Mouse (Mus musculus): ENCODE results near the gene Rgs14. TPM values are rescaled to one million over a fixed set of nuclear protein-coding genes. Genes with fewer than 3 reads are reported as not detected.
A peak's percentile ranks its signal among the peaks of the same experiment; 100 is the strongest.

The Rgs14 gene
- polyA plus RNA-seq, 1 experiment from 2014 or later = 0.62 TPM

GRCm38 (mm10) chr13:55420933-55421800, 51.6 kb downstream of the Rgs14 start:
- Histone ChIP-seq H3K36me3 (ENCODE audit: control insufficient read depth, insufficient read depth, low read length) (no peaks in the 10 kb centered on the region), H3K27me3 (ENCODE audit: control insufficient read depth, insufficient read depth, low read depth, low read length) (peaks cover 31% of the 10 kb centered on the region), H3K27ac (ENCODE audit: low read length) (no peak overlapping the region), H3K4me1 (ENCODE audit: control insufficient read depth, insufficient read depth, low read length) (peaks cover 7% of the 10 kb centered on the region; the same call in 1 of the 2 replicates), H3K9me3 (replicated peaks; ENCODE audit: control insufficient read depth, low read length, poor library complexity, severe bottlenecking) (no peaks in the 10 kb centered on the region), H3K4me3 (ENCODE audit: low read depth, low read length) (peak overlapping the region; percentile 21), H3K4me2 (ENCODE audit: low read length) (peak overlapping the region; percentile 46), H3K9ac (ENCODE audit: low read depth, low read length) (peak overlapping the region; percentile 27)
- WGBS = 16% methylated on average over 35 of the region's 35 CpGs
- ATAC-seq = peak; percentile 74; the same call in 1 of the 2 replicates

GRCm38 (mm10) chr13:55426613-55427012, 57.1 kb downstream of the Rgs14 start, which contains the start of gene F12:
Gene F12 (minus strand): TSS chr13:55426793.
- H3K36me3 ChIP-seq (ENCODE audit: control insufficient read depth, insufficient read depth, low read length) = no peaks in the 10 kb centered on the region
- no peaks in the 10 kb centered on the region for H3K4me1 ChIP-seq (ENCODE audit: control insufficient read depth, insufficient read depth, low read length)
- no peak within 1 kb of the TSS for H3K4me3 ChIP-seq (ENCODE audit: low read depth, low read length)
- no peak within 1 kb of the TSS for H3K27ac ChIP-seq (ENCODE audit: low read length)
- H3K27me3 ChIP-seq (ENCODE audit: control insufficient read depth, insufficient read depth, low read depth, low read length) = peaks cover 6% of the 10 kb centered on the region
- 91% methylated on average over 10 of the region's 10 CpGs for WGBS
- no peak for ATAC-seq
- H3K4me2 ChIP-seq (ENCODE audit: low read length) = no peak within 1 kb of the TSS
- no peaks in the 10 kb centered on the region; the same call in 1 of the 2 replicates for H3K9me3 ChIP-seq (replicated peaks; ENCODE audit: control insufficient read depth, low read length, poor library complexity, severe bottlenecking)
- H3K9ac ChIP-seq (ENCODE audit: low read depth, low read length) = no peak within 1 kb of the TSS

GRCm38 (mm10) chr13:55429226-55429888, 59.8 kb downstream of the Rgs14 start:
- ATAC-seq = no peak
- H3K9ac ChIP-seq (ENCODE audit: low read depth, low read length) = no peak overlapping the region
- H3K4me2 ChIP-seq (ENCODE audit: low read length) = no peak overlapping the region
- WGBS = 78% methylated on average over 12 of the region's 12 CpGs
- H3K4me3 ChIP-seq (ENCODE audit: low read depth, low read length) = no peak overlapping the region
- H3K36me3 ChIP-seq (ENCODE audit: control insufficient read depth, insufficient read depth, low read length) = no peaks in the 10 kb centered on the region
- H3K27me3 ChIP-seq (ENCODE audit: control insufficient read depth, insufficient read depth, low read depth, low read length) = no peaks in the 10 kb centered on the region
- no peaks in the 10 kb centered on the region for H3K4me1 ChIP-seq (ENCODE audit: control insufficient read depth, insufficient read depth, low read length)
- H3K9me3 ChIP-seq (replicated peaks; ENCODE audit: control insufficient read depth, low read length, poor library complexity, severe bottlenecking) = no peaks in the 10 kb centered on the region; the same call in 1 of the 2 replicates
- no peak overlapping the region for H3K27ac ChIP-seq (ENCODE audit: low read length)

- no peaks in the 10 kb centered on the region for H3K4me1 ChIP-seq (ENCODE audit: control insufficient read depth, insufficient read depth, low read length)
- H3K36me3 ChIP-seq (ENCODE audit: control insufficient read depth, insufficient read depth, low read length) = no peaks in the 10 kb centered on the region
- H3K4me2 ChIP-seq (ENCODE audit: low read length) = no peak overlapping the region
- no peak for ATAC-seq
- 84% methylated on average over 2 of the region's 2 CpGs for WGBS
- H3K27ac ChIP-seq (ENCODE audit: low read length) = no peak overlapping the region
- no peak overlapping the region for H3K4me3 ChIP-seq (ENCODE audit: low read depth, low read length)
- no peaks in the 10 kb centered on the region for H3K27me3 ChIP-seq (ENCODE audit: control insufficient read depth, insufficient read depth, low read depth, low read length)
- no peak overlapping the region for H3K9ac ChIP-seq (ENCODE audit: low read depth, low read length)
- no peaks in the 10 kb centered on the region; the same call in 1 of the 2 replicates for H3K9me3 ChIP-seq (replicated peaks; ENCODE audit: control insufficient read depth, low read length, poor library complexity, severe bottlenecking)
Measured at GRCm38 (mm10) chr13:55430566-55430965, 61.0 kb downstream of the Rgs14 start.

- H3K9me3 ChIP-seq (replicated peaks; ENCODE audit: control insufficient read depth, low read length, poor library complexity, severe bottlenecking) = no peaks in the 10 kb centered on the region; the same call in 1 of the 2 replicates
- ATAC-seq = no peak
- H3K4me2 ChIP-seq (ENCODE audit: low read length) = no peak overlapping the region
- 82% methylated on average over 10 of the region's 10 CpGs for WGBS
- no peak overlapping the region for H3K27ac ChIP-seq (ENCODE audit: low read length)
- H3K27me3 ChIP-seq (ENCODE audit: control insufficient read depth, insufficient read depth, low read depth, low read length) = no peaks in the 10 kb centered on the region
- H3K4me3 ChIP-seq (ENCODE audit: low read depth, low read length) = no peak overlapping the region
- H3K36me3 ChIP-seq (ENCODE audit: control insufficient read depth, insufficient read depth, low read length) = no peaks in the 10 kb centered on the region
- no peaks in the 10 kb centered on the region for H3K4me1 ChIP-seq (ENCODE audit: control insufficient read depth, insufficient read depth, low read length)
- H3K9ac ChIP-seq (ENCODE audit: low read depth, low read length) = no peak overlapping the region
Measured at GRCm38 (mm10) chr13:55431889-55432685, 62.6 kb downstream of the Rgs14 start.

Other genes with a start within 250 kb of the Rgs14 start
- not detected in 2 replicates for gene Gm17617, start 236.2 kb upstream of the Rgs14 start, polyA plus RNA-seq (2015; fragmentation: Nextera tagmentation; extraction: Ambion mirVana)
- 0.60 and 0.82 TPM in 2 replicates for gene Fgfr4, start 217.1 kb upstream of the Rgs14 start, polyA plus RNA-seq (2015; fragmentation: Nextera tagmentation; extraction: Ambion mirVana)
- gene Nsd1, start 159.9 kb upstream of the Rgs14 start, polyA plus RNA-seq (2015; fragmentation: Nextera tagmentation; extraction: Ambion mirVana) = 45.2 and 54.8 TPM in 2 replicates
- gene Prelid1, start 49.2 kb upstream of the Rgs14 start, polyA plus RNA-seq (2015; fragmentation: Nextera tagmentation; extraction: Ambion mirVana) = 319 and 320 TPM in 2 replicates
- gene Rab24, start 47.8 kb upstream of the Rgs14 start, polyA plus RNA-seq (2015; fragmentation: Nextera tagmentation; extraction: Ambion mirVana) = 91.0 and 92.2 TPM in 2 replicates
- 6.9 and 7.9 TPM in 2 replicates for gene Mxd3, start 39.9 kb upstream of the Rgs14 start, polyA plus RNA-seq (2015; fragmentation: Nextera tagmentation; extraction: Ambion mirVana)
- 43.4 and 50.3 TPM in 2 replicates for gene Lman2, start 6.9 kb upstream of the Rgs14 start, polyA plus RNA-seq (2015; fragmentation: Nextera tagmentation; extraction: Ambion mirVana)
- not detected in 2 replicates for gene Slc34a1, start 28.5 kb downstream of the Rgs14 start, polyA plus RNA-seq (2015; fragmentation: Nextera tagmentation; extraction: Ambion mirVana)
- gene Pfn3, start 45.5 kb downstream of the Rgs14 start, polyA plus RNA-seq (2015; fragmentation: Nextera tagmentation; extraction: Ambion mirVana) = 0.57 and 0.98 TPM in 2 replicates
- 0.31 TPM in 1 of 2 replicates, not detected in the other for gene F12, start 57.1 kb downstream of the Rgs14 start, polyA plus RNA-seq (2015; fragmentation: Nextera tagmentation; extraction: Ambion mirVana)
- gene Grk6, start 75.3 kb downstream of the Rgs14 start, polyA plus RNA-seq (2015; fragmentation: Nextera tagmentation; extraction: Ambion mirVana) = 28.3 and 31.8 TPM in 2 replicates
- gene Prr7, start 94.5 kb downstream of the Rgs14 start, polyA plus RNA-seq (2015; fragmentation: Nextera tagmentation; extraction: Ambion mirVana) = 5.0 and 5.6 TPM in 2 replicates
- 617 and 675 TPM in 2 replicates for gene Dbn1, start 118.4 kb downstream of the Rgs14 start, polyA plus RNA-seq (2015; fragmentation: Nextera tagmentation; extraction: Ambion mirVana)
- 156 and 158 TPM in 2 replicates for gene Pdlim7, start 143.9 kb downstream of the Rgs14 start, polyA plus RNA-seq (2015; fragmentation: Nextera tagmentation; extraction: Ambion mirVana)
- 5.1 and 5.6 TPM in 2 replicates for gene Dok3, start 159.6 kb downstream of the Rgs14 start, polyA plus RNA-seq (2015; fragmentation: Nextera tagmentation; extraction: Ambion mirVana)
- 57.0 and 58.1 TPM in 2 replicates for gene Ddx41, start 166.9 kb downstream of the Rgs14 start, polyA plus RNA-seq (2015; fragmentation: Nextera tagmentation; extraction: Ambion mirVana)
- gene Fam193b, start 201.4 kb downstream of the Rgs14 start, polyA plus RNA-seq (2015; fragmentation: Nextera tagmentation; extraction: Ambion mirVana) = 48.3 and 56.3 TPM in 2 replicates
- 109 and 117 TPM in 2 replicates for gene Tmed9, start 204.0 kb downstream of the Rgs14 start, polyA plus RNA-seq (2015; fragmentation: Nextera tagmentation; extraction: Ambion mirVana)
- gene B4galt7, start 230.2 kb downstream of the Rgs14 start, polyA plus RNA-seq (2015; fragmentation: Nextera tagmentation; extraction: Ambion mirVana) = 42.7 and 46.1 TPM in 2 replicates